Mouse (Mus musculus) heart, postnatal 0 days (tissue): ENCODE results near the gene 1110057P08Rik. TPM values are rescaled to one million over a fixed set of nuclear protein-coding genes. Genes with fewer than 3 reads are reported as not detected.
"Not testable (repeated sequence)": the region's sequence is repeated elsewhere in the genome, so short reads cannot be mapped to it uniquely, and the experiment has no call there.

Experiments used
- ATAC-seq: fragments of 200-750 bp; cut with Nextera tagmentation; 2 replicates; pipeline ENCODE4 v1.8.0; 2017; ENCODE audit warnings: low read depth, moderate number of reproducible peaks, moderate library complexity; ENCODE audit not compliant: insufficient read depth
- DNase-seq: peaks from one replicate; pipeline ENCODE4 v3.0.0-alpha.2; 2016; ENCODE audit warnings: low spot score
- H3K27ac ChIP-seq: fragments of 300-500 bp; sonication (generic); 2 replicates; pipeline ENCODE4 v1.5.1; 2014; ENCODE audit warnings: low read depth, mild to moderate bottlenecking
- H3K27me3 ChIP-seq: fragments of 300-500 bp; sonication (generic); 2 replicates; pipeline ENCODE4 v1.6.1; 2014; ENCODE audit warnings: low read length, mixed read lengths; ENCODE audit not compliant: control insufficient read depth, insufficient read depth
- H3K36me3 ChIP-seq: fragments of 300-500 bp; sonication (generic); replicated peaks from 2 replicates; pipeline ENCODE4 v1.6.1; 2014; ENCODE audit warnings: low read length, mixed read lengths; ENCODE audit not compliant: control insufficient read depth, insufficient read depth
- H3K4me1 ChIP-seq: fragments of 300-500 bp; sonication (generic); 2 replicates; pipeline ENCODE4 v1.6.1; 2014; ENCODE audit warnings: antibody characterized with exemption; ENCODE audit not compliant: control insufficient read depth, insufficient read depth
- H3K4me2 ChIP-seq: fragments of 300-500 bp; sonication (generic); 2 replicates; pipeline ENCODE4 v1.6.1; 2014; ENCODE audit warnings: low read depth, mild to moderate bottlenecking, low read length, moderate library complexity
- H3K4me3 ChIP-seq: fragments of 300-500 bp; sonication (generic); 2 replicates; pipeline ENCODE4 v1.5.1; 2014; ENCODE audit warnings: low read depth, low read length
- H3K9ac ChIP-seq: fragments of 300-500 bp; sonication (generic); replicated peaks from 2 replicates; pipeline ENCODE4 v1.6.1; 2014; ENCODE audit warnings: low read depth, low read length, mixed read lengths
- H3K9me3 ChIP-seq: fragments of 300-500 bp; sonication (generic); replicated peaks from 2 replicates; pipeline ENCODE4 v1.6.1; 2016; ENCODE audit warnings: low read length; ENCODE audit not compliant: control insufficient read depth
- CTCF ChIP-seq: IDR thresholded peaks from 2 replicates; pipeline ENCODE4 v1.5.1; 2016; ENCODE audit warnings: antibody characterized with exemption, control low read depth, low read depth
- EP300 ChIP-seq: IDR thresholded peaks from 2 replicates; pipeline ENCODE4 v1.6.1; 2016; ENCODE audit warnings: antibody characterized with exemption, low read depth
- WGBS: fragments of 180-500 bp; shearing (Covaris S2); extraction: QIAGEN DNeasy Blood & Tissue Kit; methylation state at CpG from one replicate; pipeline ENCODE4 v1.1.7; 2014; 5-methylcytosine and 5-hydroxymethylcytosine counted together
- polyA plus RNA-seq: library from polyadenylated mRNA; unstranded; fragments of >200 nt; fragmentation: Nextera tagmentation; extraction: Ambion mirVana; gene quantifications from 2 replicates; pipeline ENCODE4 v1.2.1, GENCODE M21; 2015
- total RNA-seq: library from RNA; depleted of rRNA; stranded (reverse); fragments of >200 nt; gene quantifications from 2 replicates; pipeline ENCODE4 v1.2.3, GENCODE M21; 2014; ENCODE audit warnings: low replicate concordance; rRNA removed

Gene 1110057P08Rik
- total RNA-seq (not detected in 2 replicates), polyA plus RNA-seq (not detected in 2 replicates)

DNA sequence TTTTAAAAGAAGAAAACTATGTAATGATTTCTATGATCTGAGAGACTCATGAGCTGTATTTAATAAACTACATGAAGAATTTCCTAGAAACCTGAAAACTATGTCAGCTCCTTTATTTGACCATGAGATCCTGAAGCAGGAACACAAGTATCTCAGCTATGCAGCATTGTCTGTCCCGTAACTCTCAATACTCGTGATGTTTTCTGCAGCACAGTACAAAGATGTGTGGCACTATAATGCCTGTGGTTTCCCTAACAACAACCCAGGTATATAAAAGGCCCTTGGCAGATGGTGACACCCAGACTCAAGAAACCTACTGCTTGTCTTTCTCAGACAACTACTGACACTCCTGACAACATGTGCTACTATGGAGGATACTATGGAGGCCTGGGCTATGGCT is at the start of gene 1110057P08Rik:
1110057P08Rik (plus strand) TSS at position 301 of the 400 bp plus-strand sequence.
- ATAC-seq: no peak
- no peak for TF ChIP-seq EP300
- TF ChIP-seq CTCF: no peak
- 72% methylated on average over 2 of the region's 2 CpGs for WGBS

DNA sequence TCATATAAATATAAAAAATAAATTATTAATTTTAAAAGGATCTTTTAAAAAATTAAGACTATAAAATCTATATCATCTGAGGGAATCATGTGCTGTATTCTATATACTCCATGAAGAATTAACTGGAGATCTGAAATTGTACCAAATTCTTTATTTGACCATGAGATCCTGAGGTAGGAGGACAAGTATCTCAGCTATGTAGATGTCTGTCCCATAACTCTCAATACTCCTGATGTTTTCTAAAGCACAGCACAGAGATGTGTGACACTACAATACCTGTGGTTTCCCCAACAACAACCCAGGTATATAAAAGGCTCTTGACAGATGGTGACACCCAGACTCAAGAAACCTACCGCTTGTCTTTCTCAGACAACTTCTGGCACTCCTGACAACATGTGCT is 34.0 kb upstream of the 1110057P08Rik start, which contains the start of gene Gm6358:
Gm6358 (plus strand) TSS at position 301 of the 400 bp plus-strand sequence.
- Histone ChIP-seq H3K27ac (no peak within 1 kb of the TSS), H3K4me1 (no peaks in the 10 kb centered on the region), H3K4me3 (no peak within 1 kb of the TSS), H3K9ac (no peak within 1 kb of the TSS), H3K9me3 (no peaks in the 10 kb centered on the region), H3K27me3 (no peaks in the 10 kb centered on the region), H3K36me3 (no peaks in the 10 kb centered on the region), H3K4me2 (no peak within 1 kb of the TSS)
- DNase-seq: no peak
- no peak for ATAC-seq
- 90% methylated on average over 1 of the region's 1 CpGs for whole genome bisulfite sequencing
- TF ChIP-seq EP300 (no peak), CTCF (no peak)

More for the DNA sequence above, at the start of gene 1110057P08Rik:
- no peaks in the 10 kb centered on the region; the same call in 1 of the 2 replicates for H3K9me3 ChIP-seq
- no peak within 1 kb of the TSS for H3K27ac ChIP-seq
- no peak within 1 kb of the TSS for H3K4me3 ChIP-seq
- H3K4me2 ChIP-seq: no peak within 1 kb of the TSS
- H3K4me1 ChIP-seq: no peaks in the 10 kb centered on the region
- H3K27me3 ChIP-seq: no peaks in the 10 kb centered on the region
- DNase-seq: no peak
- no peak within 1 kb of the TSS for H3K9ac ChIP-seq
- H3K36me3 ChIP-seq: no peaks in the 10 kb centered on the region

GRCm38 (mm10) chr16:89150786-89151185 is 23.7 kb upstream of the 1110057P08Rik start, which contains the start of gene Gm10061:
Gm10061 (plus strand) TSS chr16:89151086.
- ATAC-seq: no peak
- Histone ChIP-seq H3K9ac (no peak within 1 kb of the TSS), H3K4me1 (no peaks in the 10 kb centered on the region), H3K36me3 (no peaks in the 10 kb centered on the region), H3K4me2 (no peak within 1 kb of the TSS), H3K27ac (no peak within 1 kb of the TSS), H3K27me3 (no peaks in the 10 kb centered on the region), H3K4me3 (no peak within 1 kb of the TSS), H3K9me3 (no peaks in the 10 kb centered on the region)
- no peak for DNase-seq
- 83% methylated on average over 1 of the region's 1 CpGs for WGBS
- TF ChIP-seq EP300 (no peak), CTCF (no peak)

- Histone ChIP-seq H3K4me2 (no peak within 1 kb of the TSS), H3K9ac (no peak within 1 kb of the TSS), H3K36me3 (no peaks in the 10 kb centered on the region), H3K9me3 (0 out of 2 replicates have a peak, but pooled peaks cover 3% of the 10 kb centered on the region), H3K4me3 (no peak within 1 kb of the TSS), H3K4me1 (no peaks in the 10 kb centered on the region), H3K27me3 (no peaks in the 10 kb centered on the region), H3K27ac (no peak within 1 kb of the TSS)
- 79% methylated on average over 4 of the region's 4 CpGs for WGBS
- TF ChIP-seq CTCF: no peak
- TF ChIP-seq EP300: no peak
- DNase-seq (no peak), ATAC-seq (no peak)
These were observed 16.9 kb upstream of the 1110057P08Rik start, which contains the start of gene Gm9789 for GRCm38 (mm10) chr16:89157652-89158051. Gm9789 (plus strand) TSS chr16:89157952.

DNA sequence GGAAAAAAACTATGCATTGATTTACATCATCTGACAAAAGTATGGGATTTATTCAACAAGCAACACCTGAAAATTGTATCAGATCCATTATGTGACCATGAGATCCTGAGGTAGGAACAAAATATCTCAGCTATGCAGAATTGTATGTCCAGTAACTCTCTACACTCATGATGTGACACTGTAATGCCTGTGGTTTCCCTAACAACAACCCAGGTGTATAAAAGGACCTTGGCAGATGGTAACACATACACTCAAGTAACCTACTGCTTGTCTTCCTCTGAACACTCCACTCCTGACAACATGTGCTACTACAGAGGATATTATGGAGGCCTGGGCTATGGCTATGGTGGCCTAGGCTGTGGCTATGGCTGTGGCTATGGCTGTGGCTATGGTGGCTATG is 5.3 kb upstream of the 1110057P08Rik start, which contains the start of gene Gm7735:
Gm7735 (plus strand) TSS at position 301 of the 400 bp plus-strand sequence.
- H3K4me3 ChIP-seq, H3K4me2 ChIP-seq, H3K9me3 ChIP-seq, H3K36me3 ChIP-seq, H3K4me1 ChIP-seq, DNase-seq, ATAC-seq, H3K9ac ChIP-seq, H3K27me3 ChIP-seq, H3K27ac ChIP-seq: not testable (repeated sequence)

DNA sequence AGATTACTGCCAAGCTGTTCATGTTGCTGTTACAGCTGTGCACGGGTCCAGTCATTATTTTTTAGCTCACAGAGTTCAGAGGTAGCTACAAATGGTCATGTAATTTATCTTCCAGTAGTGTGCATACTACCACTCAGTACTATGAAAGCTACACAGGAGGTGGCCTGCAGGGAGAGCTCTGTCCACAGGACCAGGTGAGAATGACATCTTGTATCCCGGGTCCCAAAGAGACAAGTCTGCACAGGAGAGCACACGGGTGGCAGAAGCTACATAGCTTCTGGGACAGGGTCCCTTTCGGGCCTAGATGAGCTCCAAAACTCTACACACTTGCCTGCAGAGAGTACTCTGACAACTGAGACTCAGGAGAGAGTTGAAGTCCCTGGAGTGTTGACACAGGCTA is 14.1 kb downstream of the 1110057P08Rik start:
- no peaks in the 10 kb centered on the region for H3K4me1 ChIP-seq
- no peaks in the 10 kb centered on the region for H3K27me3 ChIP-seq
- 65% methylated on average over 4 of the region's 4 CpGs for WGBS
- H3K9me3 ChIP-seq: peaks cover 10% of the 10 kb centered on the region; the same call in 1 of the 2 replicates
- no peaks in the 10 kb centered on the region for H3K36me3 ChIP-seq
- no peak overlapping the region for H3K27ac ChIP-seq
- no peak for ATAC-seq
- TF ChIP-seq EP300: no peak
- no peak for TF ChIP-seq CTCF
- no peak overlapping the region for H3K4me3 ChIP-seq
- no peak overlapping the region for H3K9ac ChIP-seq
- H3K4me2 ChIP-seq: no peak overlapping the region
- no peak for DNase-seq
